Mouse (Mus musculus) midbrain, postnatal 0 days (tissue): ENCODE results near the gene Efna5. TPM values are rescaled to one million over a fixed set of nuclear protein-coding genes. Genes with fewer than 3 reads are reported as not detected.

ENCODE experiments used
- ATAC-seq: fragments of 200-750 bp; cut with Nextera tagmentation; 2 replicates; pipeline ENCODE4 v1.8.0; 2017; ENCODE audit warnings: moderate number of reproducible peaks, mild to moderate bottlenecking, moderate TSS enrichment, moderate library complexity; ENCODE audit not compliant: low FRiP score
- DNase-seq: peaks from one replicate; pipeline ENCODE4 v3.0.0-alpha.2; 2015; ENCODE audit warnings: low spot score
- H3K27ac ChIP-seq: fragments of 300-500 bp; sonication (generic); 2 replicates; pipeline ENCODE4 v1.5.1; 2014; ENCODE audit warnings: low read depth, mild to moderate bottlenecking, low read length, mixed read lengths
- H3K27me3 ChIP-seq: fragments of 300-500 bp; sonication (generic); 2 replicates; pipeline ENCODE4 v1.6.1; 2014; ENCODE audit warnings: low read length, control low read depth, mixed read lengths; ENCODE audit not compliant: insufficient read depth
- H3K36me3 ChIP-seq: fragments of 300-500 bp; sonication (generic); 2 replicates; pipeline ENCODE4 v1.6.1; 2014; ENCODE audit warnings: low read length, control low read depth, mixed read lengths; ENCODE audit not compliant: insufficient read depth
- H3K4me1 ChIP-seq: fragments of 300-500 bp; sonication (generic); 2 replicates; pipeline ENCODE4 v1.6.1; 2014; ENCODE audit warnings: mild to moderate bottlenecking, control low read depth, antibody characterized with exemption, low read length, mixed read lengths; ENCODE audit not compliant: insufficient read depth
- H3K4me2 ChIP-seq: fragments of 300-500 bp; sonication (generic); 2 replicates; pipeline ENCODE4 v1.6.1; 2014; ENCODE audit warnings: low read depth, mild to moderate bottlenecking, low read length, mixed read lengths; ENCODE audit not compliant: poor library complexity, severe bottlenecking
- H3K4me3 ChIP-seq: fragments of 300-500 bp; sonication (generic); 2 replicates; pipeline ENCODE4 v1.5.1; 2014; ENCODE audit warnings: low read depth, mild to moderate bottlenecking, low read length, moderate library complexity
- H3K9ac ChIP-seq: fragments of 300-500 bp; sonication (generic); replicated peaks from 2 replicates; pipeline ENCODE4 v1.6.1; 2014; ENCODE audit warnings: mild to moderate bottlenecking, low read length, moderate library complexity, mixed read lengths; ENCODE audit not compliant: poor library complexity, severe bottlenecking
- H3K9me3 ChIP-seq: fragments of 300-500 bp; sonication (generic); 2 replicates; pipeline ENCODE4 v1.6.1; 2016; ENCODE audit warnings: low read length, control low read depth
- CTCF ChIP-seq: IDR thresholded peaks from 2 replicates; pipeline ENCODE4 v1.5.1; 2016; ENCODE audit warnings: antibody characterized with exemption, mild to moderate bottlenecking
- WGBS: fragments of 180-500 bp; shearing (Covaris S2); extraction: QIAGEN DNeasy Blood & Tissue Kit; methylation state at CpG from one replicate; pipeline ENCODE4 v1.1.7; 2014; 5-methylcytosine and 5-hydroxymethylcytosine counted together
- polyA plus RNA-seq: library from polyadenylated mRNA; unstranded; fragments of >200 nt; fragmentation: Nextera tagmentation; extraction: Ambion mirVana; gene quantifications from 2 replicates; pipeline ENCODE4 v1.2.1, GENCODE M21; 2015
- total RNA-seq: library from RNA; depleted of rRNA; stranded (reverse); fragments of >200 nt; gene quantifications from 2 replicates; pipeline ENCODE4 v1.2.3, GENCODE M21; 2014

The Efna5 gene
- total and polyA plus RNA-seq, 2 experiments from 2014 or later: 11.1 to 59.5 TPM

DNA sequence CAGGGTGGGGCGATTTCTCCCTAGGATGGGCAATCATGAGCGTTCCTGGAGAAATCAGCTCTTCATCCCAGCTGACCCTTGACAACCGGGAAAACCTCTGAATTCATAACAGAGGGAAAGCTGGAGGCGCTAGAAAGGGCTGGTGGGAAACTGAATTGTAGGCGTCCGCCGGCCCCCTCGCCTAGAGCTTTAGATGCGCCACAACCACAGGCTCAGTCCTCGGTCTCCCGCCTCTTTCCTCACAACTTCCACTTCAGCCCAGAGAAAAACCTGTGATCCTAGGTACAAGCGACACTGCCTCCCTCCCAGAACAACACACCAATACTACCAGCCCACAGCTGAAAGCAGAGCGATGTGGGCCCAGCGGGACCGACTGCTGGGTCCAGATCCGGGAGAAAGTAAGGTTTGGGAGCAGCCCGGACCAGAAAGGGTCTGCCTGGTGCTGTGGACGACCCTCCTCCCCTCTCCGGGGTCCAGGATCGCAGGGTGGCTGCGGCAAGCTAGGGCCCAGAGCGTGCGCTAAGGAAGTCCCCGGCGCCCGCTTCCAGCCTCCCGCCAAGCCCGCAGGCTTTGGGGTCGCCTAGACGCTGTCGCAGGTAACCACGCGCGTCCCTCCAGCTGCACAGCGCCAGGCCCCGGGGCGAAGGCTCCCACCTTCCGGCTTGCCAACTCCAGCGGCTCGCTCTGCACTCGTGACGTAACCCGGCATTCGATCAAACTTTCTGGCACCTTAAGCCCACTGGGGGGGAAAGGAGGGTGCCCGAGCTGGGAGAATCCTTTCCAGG lies 1.4 kb downstream of the Efna5 start:
- Histone ChIP-seq H3K36me3 (no peaks in the 10 kb centered on the region), H3K27me3 (no peaks in the 10 kb centered on the region), H3K9me3 (no peaks in the 10 kb centered on the region), H3K27ac (peak overlapping the region; percentile 78), H3K4me1 (no peaks in the 10 kb centered on the region), H3K4me2 (peak overlapping the region; percentile 84), H3K4me3 (peak overlapping the region; percentile 83), H3K9ac (peak overlapping the region; percentile 82)
- ATAC-seq (no peak), DNase-seq (peak; percentile 42)
- TF ChIP-seq CTCF: no peak
- WGBS: under 1% methylated on average over 44 of the region's 45 CpGs

DNA sequence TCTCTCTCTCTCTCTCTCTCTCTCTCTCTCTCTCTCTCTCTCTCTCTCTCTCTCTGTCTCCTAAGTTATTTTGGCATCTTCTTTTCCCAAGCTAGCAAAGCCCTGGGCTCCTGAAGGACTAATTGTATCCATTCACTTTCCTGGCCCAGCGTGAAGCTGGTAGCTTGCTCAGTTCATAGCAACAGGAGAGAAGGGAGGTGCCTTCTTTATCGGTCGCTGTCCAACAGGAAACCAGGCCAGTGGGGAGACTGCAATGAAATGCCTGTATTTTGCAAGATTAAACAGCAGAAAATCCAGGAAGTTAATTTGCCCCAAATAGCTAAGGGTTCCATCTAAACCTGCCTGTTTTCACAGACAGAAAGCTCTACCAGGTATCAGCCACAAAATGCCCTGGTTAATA lies 5.4 kb downstream of the Efna5 start:
- Histone ChIP-seq H3K4me3 (peak overlapping the region; percentile 14), H3K4me1 (no peaks in the 10 kb centered on the region), H3K9ac (no peak overlapping the region), H3K27ac (no peak overlapping the region), H3K36me3 (no peaks in the 10 kb centered on the region), H3K27me3 (no peaks in the 10 kb centered on the region), H3K9me3 (no peaks in the 10 kb centered on the region), H3K4me2 (peak overlapping the region; percentile 36)
- no peak for ATAC-seq
- DNase-seq: no peak
- no peak for TF ChIP-seq CTCF
- 23% methylated on average over 3 of the region's 3 CpGs for WGBS

DNA sequence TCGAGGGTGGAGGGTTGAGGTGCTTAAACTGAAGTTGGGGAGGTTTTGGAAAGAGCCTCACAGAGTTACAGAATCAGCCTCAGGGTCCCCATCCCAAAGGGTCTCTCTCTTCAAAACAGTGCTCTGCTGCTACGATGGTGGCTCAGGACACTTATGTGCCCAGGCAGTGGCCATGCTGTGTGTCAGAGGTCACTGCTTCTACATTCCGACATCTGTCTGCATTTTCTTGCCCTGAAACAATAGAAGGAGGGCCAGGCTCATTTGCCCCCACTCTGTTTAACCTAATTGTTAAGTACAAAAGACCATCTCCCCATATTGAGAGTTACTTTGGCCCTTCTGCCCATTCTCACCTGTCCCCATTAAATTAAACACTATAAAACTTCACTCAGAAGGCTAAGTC lies 9.2 kb downstream of the Efna5 start:
- H3K9ac ChIP-seq: no peak overlapping the region
- DNase-seq: no peak
- H3K27me3 ChIP-seq: no peaks in the 10 kb centered on the region
- H3K36me3 ChIP-seq: no peaks in the 10 kb centered on the region
- H3K27ac ChIP-seq: no peak overlapping the region
- no peak overlapping the region for H3K4me3 ChIP-seq
- no peak for TF ChIP-seq CTCF
- no peak for ATAC-seq
- no peaks in the 10 kb centered on the region for H3K9me3 ChIP-seq
- 33% methylated on average over 3 of the region's 3 CpGs for WGBS
- no peaks in the 10 kb centered on the region for H3K4me1 ChIP-seq
- H3K4me2 ChIP-seq: peak overlapping the region; percentile 12; the same call in 1 of the 2 replicates

DNA sequence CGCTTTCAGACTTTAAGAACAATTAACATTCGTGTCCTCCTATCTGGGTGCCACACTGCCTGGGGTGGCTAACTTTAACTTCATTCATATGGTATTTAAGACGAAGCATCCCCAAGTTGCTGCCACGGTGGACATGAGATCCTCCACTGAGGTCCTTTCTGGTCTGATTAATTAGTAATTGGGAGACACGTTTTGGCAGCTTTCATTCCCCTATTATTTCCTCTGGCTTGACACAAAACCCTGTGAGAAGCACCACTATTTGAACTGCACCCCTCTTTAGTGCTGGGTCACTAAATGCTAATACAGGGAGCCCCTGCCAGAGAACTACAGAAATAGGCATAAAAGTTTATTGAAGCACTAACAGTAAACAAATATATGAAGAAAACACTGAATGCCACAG lies 9.9 kb downstream of the Efna5 start:
- ATAC-seq: no peak
- H3K9ac ChIP-seq: no peak overlapping the region

DNA sequence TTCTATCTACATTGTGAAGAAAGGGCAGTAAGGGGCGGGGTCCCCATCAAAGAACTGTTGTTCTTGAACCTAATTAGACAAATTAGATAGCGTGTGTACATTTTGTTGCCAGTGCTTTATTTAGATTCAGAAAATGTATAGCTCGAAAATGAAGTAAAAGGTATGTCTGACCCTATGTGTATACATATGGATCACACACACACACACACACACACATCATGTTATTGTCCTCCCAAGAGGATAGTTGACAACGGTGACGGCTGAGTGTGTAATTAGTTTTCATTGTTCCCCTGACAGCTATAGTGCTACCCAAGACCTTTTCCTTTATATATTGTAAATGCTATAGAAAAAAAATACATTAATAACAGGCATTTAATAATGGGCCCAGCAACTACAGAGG lies 10.7 kb downstream of the Efna5 start:
- TF ChIP-seq CTCF: no peak
- Histone ChIP-seq H3K4me2 (no peak overlapping the region), H3K27ac (no peak overlapping the region), H3K27me3 (no peaks in the 10 kb centered on the region), H3K36me3 (no peaks in the 10 kb centered on the region), H3K9ac (no peak overlapping the region), H3K9me3 (no peaks in the 10 kb centered on the region), H3K4me1 (no peaks in the 10 kb centered on the region), H3K4me3 (no peak overlapping the region)
- ATAC-seq (no peak), DNase-seq (no peak)
- WGBS: 52% methylated on average over 5 of the region's 5 CpGs

More for the DNA sequence above, 9.9 kb downstream of the Efna5 start:
- H3K4me3 ChIP-seq: no peak overlapping the region
- no peak overlapping the region; the same call in 1 of the 2 replicates for H3K4me2 ChIP-seq
- H3K27me3 ChIP-seq: no peaks in the 10 kb centered on the region
- no peaks in the 10 kb centered on the region for H3K9me3 ChIP-seq
- no peak overlapping the region for H3K27ac ChIP-seq
- no peak for DNase-seq
- H3K4me1 ChIP-seq: no peaks in the 10 kb centered on the region
- no peaks in the 10 kb centered on the region for H3K36me3 ChIP-seq
- WGBS: 35% methylated on average over 5 of the region's 5 CpGs
- no peak for TF ChIP-seq CTCF

DNA sequence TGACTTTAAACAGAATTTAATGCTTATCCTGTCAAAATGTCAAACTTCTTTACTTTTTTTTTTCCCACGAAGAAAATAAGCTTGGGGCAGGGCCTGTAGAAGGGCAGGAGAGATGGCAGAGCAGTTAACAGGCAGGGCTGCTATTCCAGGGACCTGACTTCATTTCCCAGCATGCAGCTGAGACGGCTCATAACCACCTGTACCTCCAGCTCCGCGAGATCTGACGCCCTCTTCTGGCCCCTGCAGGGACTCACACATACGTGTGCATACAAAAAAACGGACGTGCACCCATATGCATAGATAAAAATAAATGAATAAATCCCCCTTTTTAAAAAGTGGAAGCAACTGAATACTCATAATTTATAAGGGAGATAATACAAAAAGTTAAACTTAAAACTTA lies 16.2 kb downstream of the Efna5 start:
- no peaks in the 10 kb centered on the region for H3K9me3 ChIP-seq
- H3K4me2 ChIP-seq: no peak overlapping the region
- WGBS: 90% methylated on average over 8 of the region's 8 CpGs
- H3K27ac ChIP-seq: no peak overlapping the region
- no peaks in the 10 kb centered on the region for H3K27me3 ChIP-seq
- ATAC-seq: no peak
- TF ChIP-seq CTCF: no peak
- H3K4me1 ChIP-seq: no peaks in the 10 kb centered on the region
- H3K4me3 ChIP-seq: no peak overlapping the region
- no peak overlapping the region for H3K9ac ChIP-seq
- no peaks in the 10 kb centered on the region for H3K36me3 ChIP-seq
- DNase-seq: no peak
